Mouse (Mus musculus): ENCODE data around the gene S1pr1. TPM values are rescaled to one million over a fixed set of nuclear protein-coding genes. Genes with fewer than 3 reads are reported as not detected.

The S1pr1 gene
- total and polyA plus RNA-seq, 2 experiments from 2014 or later, result 32.9 to 56.7 TPM

GRCm38 (mm10) chr3:115675546-115676535, 39.0 kb downstream of the S1pr1 start:
- Histone ChIP-seq H3K4me3 (ENCODE audit: low read depth, low read length) (no peak overlapping the region), H3K36me3 (ENCODE audit: insufficient read depth, low read length) (no peaks in the 10 kb centered on the region), H3K27ac (ENCODE audit: low read depth, low read length) (no peak overlapping the region), H3K9ac (replicated peaks; ENCODE audit: low read length, poor library complexity, severe bottlenecking) (no peak overlapping the region), H3K9me3 (ENCODE audit: low read length) (no peaks in the 10 kb centered on the region), H3K4me1 (ENCODE audit: insufficient read depth, low read length) (no peaks in the 10 kb centered on the region), H3K4me2 (ENCODE audit: low read depth, low read length, poor library complexity, severe bottlenecking) (no peak overlapping the region), H3K27me3 (ENCODE audit: insufficient read depth, low read length) (no peaks in the 10 kb centered on the region)
- TF ChIP-seq CTCF (IDR thresholded peaks at IDR 0.05), result peak; percentile 15; the same call in 1 of the 2 replicates
- DNase-seq (ENCODE audit: low spot score), result no peak
- no peak for ATAC-seq (ENCODE audit: low FRiP score)
- 73% methylated on average over 6 of the region's 6 CpGs for WGBS

GRCm38 (mm10) chr3:115674665-115675064, 40.2 kb downstream of the S1pr1 start:
- no peak overlapping the region for H3K27ac ChIP-seq (ENCODE audit: low read depth, low read length)
- no peaks in the 10 kb centered on the region for H3K4me1 ChIP-seq (ENCODE audit: insufficient read depth, low read length)
- ATAC-seq (ENCODE audit: low FRiP score), result no peak

GRCm38 (mm10) chr3:115673663-115674157, 41.2 kb downstream of the S1pr1 start:
- Histone ChIP-seq H3K27ac (ENCODE audit: low read depth, low read length) (no peak overlapping the region), H3K4me2 (ENCODE audit: low read depth, low read length, poor library complexity, severe bottlenecking) (no peak overlapping the region), H3K4me1 (ENCODE audit: insufficient read depth, low read length) (no peaks in the 10 kb centered on the region), H3K9me3 (ENCODE audit: low read length) (no peaks in the 10 kb centered on the region), H3K27me3 (ENCODE audit: insufficient read depth, low read length) (no peaks in the 10 kb centered on the region), H3K4me3 (ENCODE audit: low read depth, low read length) (no peak overlapping the region), H3K9ac (replicated peaks; ENCODE audit: low read length, poor library complexity, severe bottlenecking) (no peak overlapping the region), H3K36me3 (ENCODE audit: insufficient read depth, low read length) (no peaks in the 10 kb centered on the region)
- DNase-seq (ENCODE audit: low spot score) (no peak), ATAC-seq (ENCODE audit: low FRiP score) (no peak)
- TF ChIP-seq CTCF (IDR thresholded peaks at IDR 0.05), result no peak
- 69% methylated on average over 13 of the region's 13 CpGs for WGBS

More at GRCm38 (mm10) chr3:115674665-115675064, 40.2 kb downstream of the S1pr1 start:
- 92% methylated on average over 5 of the region's 5 CpGs for WGBS
- Histone ChIP-seq H3K4me2 (ENCODE audit: low read depth, low read length, poor library complexity, severe bottlenecking) (no peak overlapping the region), H3K4me3 (ENCODE audit: low read depth, low read length) (no peak overlapping the region), H3K36me3 (ENCODE audit: insufficient read depth, low read length) (no peaks in the 10 kb centered on the region), H3K9ac (replicated peaks; ENCODE audit: low read length, poor library complexity, severe bottlenecking) (no peak overlapping the region), H3K27me3 (ENCODE audit: insufficient read depth, low read length) (no peaks in the 10 kb centered on the region), H3K9me3 (ENCODE audit: low read length) (no peaks in the 10 kb centered on the region)
- no peak for TF ChIP-seq CTCF (IDR thresholded peaks at IDR 0.05)
- DNase-seq (ENCODE audit: low spot score), result no peak

GRCm38 (mm10) chr3:115672965-115673662, 41.8 kb downstream of the S1pr1 start:
- Histone ChIP-seq H3K27ac (ENCODE audit: low read depth, low read length) (no peak overlapping the region), H3K4me1 (ENCODE audit: insufficient read depth, low read length) (no peaks in the 10 kb centered on the region), H3K4me3 (ENCODE audit: low read depth, low read length) (no peak overlapping the region), H3K9ac (replicated peaks; ENCODE audit: low read length, poor library complexity, severe bottlenecking) (no peak overlapping the region), H3K4me2 (ENCODE audit: low read depth, low read length, poor library complexity, severe bottlenecking) (no peak overlapping the region), H3K27me3 (ENCODE audit: insufficient read depth, low read length) (no peaks in the 10 kb centered on the region), H3K9me3 (ENCODE audit: low read length) (no peaks in the 10 kb centered on the region), H3K36me3 (ENCODE audit: insufficient read depth, low read length) (no peaks in the 10 kb centered on the region)
- WGBS, result 58% methylated on average over 9 of the region's 9 CpGs
- no peak for DNase-seq (ENCODE audit: low spot score)
- ATAC-seq (ENCODE audit: low FRiP score), result no peak
- TF ChIP-seq CTCF (IDR thresholded peaks at IDR 0.05), result no peak

- H3K4me3 ChIP-seq (ENCODE audit: low read depth, low read length), result no peak overlapping the region
- TF ChIP-seq CTCF (IDR thresholded peaks at IDR 0.05), result no peak
- no peak overlapping the region for H3K27ac ChIP-seq (ENCODE audit: low read depth, low read length)
- WGBS, result 77% methylated on average over 1 of the region's 1 CpGs
- H3K9ac ChIP-seq (replicated peaks; ENCODE audit: low read length, poor library complexity, severe bottlenecking), result no peak overlapping the region
- no peaks in the 10 kb centered on the region for H3K27me3 ChIP-seq (ENCODE audit: insufficient read depth, low read length)
- no peak overlapping the region for H3K4me2 ChIP-seq (ENCODE audit: low read depth, low read length, poor library complexity, severe bottlenecking)
- no peaks in the 10 kb centered on the region for H3K36me3 ChIP-seq (ENCODE audit: insufficient read depth, low read length)
- DNase-seq (ENCODE audit: low spot score) (no peak), ATAC-seq (ENCODE audit: low FRiP score) (no peak)
- H3K4me1 ChIP-seq (ENCODE audit: insufficient read depth, low read length), result no peaks in the 10 kb centered on the region
- H3K9me3 ChIP-seq (ENCODE audit: low read length), result no peaks in the 10 kb centered on the region
Measured at GRCm38 (mm10) chr3:115669230-115669629, 45.6 kb downstream of the S1pr1 start.
